Mouse (Mus musculus): ENCODE data around the gene Snx13.
A peak's percentile ranks its signal among the peaks of the same experiment; 100 is the strongest.

The Snx13 gene

GRCm38 (mm10) chr12:35047320-35048225, 587 bp downstream of the Snx13 start:
- peak; percentile 77 for DNase-seq

DNA sequence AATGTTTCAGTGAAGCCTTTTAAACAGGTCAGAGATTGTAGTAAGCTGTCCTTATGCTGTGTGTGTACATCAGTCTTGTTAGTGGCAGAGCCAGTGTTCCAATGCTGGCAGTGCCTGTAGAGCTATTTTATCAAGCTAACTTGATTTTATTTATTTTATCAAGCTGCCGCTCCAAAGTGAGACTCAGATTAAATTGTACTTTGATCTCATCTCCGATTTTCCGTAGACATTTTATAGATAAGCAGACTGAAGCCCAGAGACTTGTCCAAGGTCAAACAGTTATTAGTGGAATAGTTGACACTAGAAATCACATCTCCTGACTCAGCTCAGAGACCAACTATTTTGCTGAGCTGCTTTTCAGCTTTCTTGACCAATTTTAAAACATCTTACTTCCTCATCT, 1.9 kb downstream of the Snx13 start:
- no peak for DNase-seq

DNA sequence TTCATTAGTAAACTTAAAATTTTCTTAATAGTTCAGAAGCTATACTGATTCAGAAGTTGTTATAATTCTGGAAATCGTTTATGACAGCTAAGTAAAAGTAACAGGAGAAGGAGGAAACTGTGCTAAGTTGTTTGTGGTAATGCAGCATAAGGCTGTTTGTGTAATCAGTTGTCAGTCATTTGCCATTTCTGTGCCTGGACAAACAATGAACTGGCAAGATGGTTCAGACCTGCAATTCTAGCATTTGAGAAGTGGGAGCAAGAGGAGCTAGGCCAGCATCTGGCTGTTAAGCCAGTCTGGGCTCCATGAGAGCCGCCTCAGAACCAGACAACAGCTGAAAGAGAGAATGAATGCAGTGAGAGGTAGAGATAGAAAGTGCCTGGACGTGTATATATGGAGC, 3.5 kb downstream of the Snx13 start:
- DNase-seq: no peak

DNA sequence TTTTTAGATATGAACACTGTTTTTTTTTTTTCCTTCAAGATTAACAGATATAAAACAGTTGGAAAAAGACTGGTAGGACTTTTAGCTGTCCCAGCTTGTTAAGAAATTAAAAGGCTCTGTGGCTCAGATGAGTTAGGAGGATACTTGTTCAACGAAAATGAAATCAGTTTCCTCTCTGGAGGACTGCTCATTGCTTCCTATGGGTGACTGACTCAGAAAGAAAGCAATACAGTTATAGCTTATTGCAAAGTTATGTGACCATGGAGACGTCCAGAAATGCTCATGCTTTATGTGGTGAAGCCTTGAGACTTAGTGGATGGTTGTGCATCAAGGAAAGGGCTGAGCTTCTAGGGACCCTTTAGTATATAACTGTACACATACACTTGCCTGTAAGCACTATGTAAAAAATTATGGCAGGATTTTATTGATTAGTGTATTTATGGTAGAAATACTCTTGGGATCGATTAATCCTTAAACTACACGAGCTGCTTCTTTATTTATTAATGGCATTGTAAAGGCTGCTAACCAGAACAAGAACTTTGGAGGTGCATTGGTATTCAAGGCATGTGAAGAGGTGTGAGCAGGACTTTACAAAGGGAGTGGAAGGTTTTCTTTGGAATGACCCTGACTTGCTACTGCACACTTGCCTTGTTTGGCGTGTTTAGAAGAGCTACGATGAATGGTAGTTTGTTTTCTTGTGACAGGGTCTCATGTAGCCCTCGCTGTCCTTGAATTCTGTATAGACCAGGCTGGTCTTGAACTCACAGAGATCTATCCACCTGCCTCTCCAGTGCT, 4.2 kb downstream of the Snx13 start:
- no peak for DNase-seq

GRCm38 (mm10) chr12:35054420-35054819, 7.4 kb downstream of the Snx13 start:
- DNase-seq: no peak

GRCm38 (mm10) chr12:35055114-35056095, 8.4 kb downstream of the Snx13 start:
- DNase-seq: no peak

GRCm38 (mm10) chr12:35063697-35064468, 16.9 kb downstream of the Snx13 start:
- DNase-seq: peak; percentile 75 to 84

DNA sequence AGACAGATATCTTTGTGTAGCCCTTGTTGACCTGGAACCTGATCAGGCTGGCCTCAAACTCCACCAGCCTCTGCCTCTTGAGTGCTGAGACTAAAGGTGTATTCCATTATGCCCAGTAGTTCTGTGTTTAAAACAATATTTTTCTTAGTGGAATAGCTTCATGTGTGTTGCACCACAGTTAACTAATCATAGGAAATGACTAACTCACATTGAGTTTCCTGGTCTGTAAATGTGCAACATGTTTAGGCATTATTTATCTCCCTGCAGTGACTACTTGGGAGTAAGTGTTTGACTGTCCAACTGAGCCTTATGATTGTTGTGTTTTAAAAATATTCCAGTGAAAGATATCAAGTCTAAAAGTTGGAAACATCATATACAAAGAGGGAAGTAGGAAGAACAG, 20.6 kb downstream of the Snx13 start:
- DNase-seq: no peak

- peak; percentile 56 to 77 for DNase-seq
These were observed 24.4 kb downstream of the Snx13 start for GRCm38 (mm10) chr12:35071336-35071735.

GRCm38 (mm10) chr12:35072178-35072577, 25.2 kb downstream of the Snx13 start:
- DNase-seq: peak; percentile 11 to 48

DNA sequence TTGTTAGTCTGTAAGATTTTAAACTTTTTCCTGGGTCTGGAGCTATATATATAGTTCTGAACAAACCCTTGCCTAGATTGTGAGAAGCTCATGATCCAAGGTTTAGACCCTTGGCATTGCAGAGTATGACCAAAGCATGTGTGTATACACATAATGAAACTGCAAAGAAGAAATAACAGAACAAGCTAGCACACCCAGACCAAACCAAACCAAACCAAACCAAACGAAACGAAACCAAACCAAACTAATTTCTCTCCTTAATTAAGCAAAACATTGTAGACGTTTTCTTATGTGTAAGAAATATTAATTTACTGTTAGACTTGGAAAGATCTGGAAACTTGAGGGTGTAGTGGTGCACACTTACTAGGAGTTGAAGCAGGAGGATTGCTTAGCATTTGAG, 29.0 kb downstream of the Snx13 start:
- no peak for DNase-seq

DNA sequence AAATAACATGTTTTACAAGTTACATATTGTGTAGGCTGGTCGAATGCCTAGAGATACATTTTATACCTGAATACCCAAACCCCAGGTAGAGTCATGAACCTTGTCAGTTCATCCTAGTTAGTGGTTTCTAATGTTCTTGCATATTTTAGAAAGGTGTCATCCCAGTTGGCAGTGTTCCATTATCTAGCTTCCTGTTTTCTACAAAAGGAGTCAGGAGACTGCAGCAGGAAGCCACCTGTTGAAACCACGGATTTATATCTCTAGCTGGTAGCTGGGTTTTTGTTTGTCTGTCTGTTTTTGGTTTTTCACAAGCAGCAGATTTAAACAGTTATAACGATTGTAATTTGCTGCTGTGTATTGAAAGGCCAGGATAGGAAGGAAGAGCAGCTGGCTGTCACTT, 76.6 kb downstream of the Snx13 start:
- no peak for DNase-seq

DNA sequence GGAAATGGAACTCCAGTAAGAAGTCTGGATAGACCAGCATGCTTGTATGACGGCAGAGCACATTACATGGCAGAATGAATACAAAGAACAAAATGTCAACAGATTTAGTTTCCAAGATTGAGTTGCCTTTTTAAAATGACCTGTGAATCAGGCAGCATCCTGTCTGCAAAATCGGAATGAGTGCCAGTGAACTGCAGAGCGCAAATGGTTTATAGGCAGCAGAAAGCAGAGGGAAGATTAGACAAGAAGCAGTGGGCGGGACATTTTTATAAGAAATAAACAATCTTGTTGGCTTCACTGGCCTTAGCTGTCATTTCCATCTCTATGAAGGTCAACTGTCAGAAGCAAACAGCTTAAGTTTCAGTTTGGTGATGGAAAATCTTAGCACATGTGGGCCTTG, 106.2 kb downstream of the Snx13 start:
- DNase-seq: no peak

- DNase-seq: no peak
These were observed 107.2 kb downstream of the Snx13 start for GRCm38 (mm10) chr12:35154149-35154548.

GRCm38 (mm10) chr12:35157237-35157636, 110.3 kb downstream of the Snx13 start:
- no peak for DNase-seq

DNA sequence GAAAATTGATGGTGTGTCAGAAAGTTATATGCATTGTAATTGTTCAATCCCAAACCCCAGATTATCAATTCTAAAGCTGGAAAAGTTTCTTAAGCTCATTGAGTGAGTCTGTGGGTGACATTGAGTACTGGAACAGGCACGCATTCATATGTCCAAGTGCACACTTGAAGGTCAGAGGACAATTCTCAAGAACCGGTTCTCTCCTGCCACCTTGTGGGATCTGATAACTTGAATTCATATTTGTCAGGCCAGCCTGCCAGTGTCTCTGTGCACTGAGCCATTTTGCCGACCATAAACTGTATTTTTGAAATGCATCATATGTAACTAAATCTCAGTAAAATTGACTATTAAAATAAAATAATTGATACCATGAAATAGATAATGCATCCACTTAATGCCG, 114.7 kb downstream of the Snx13 start:
- DNase-seq: peak; percentile 18 to 37

DNA sequence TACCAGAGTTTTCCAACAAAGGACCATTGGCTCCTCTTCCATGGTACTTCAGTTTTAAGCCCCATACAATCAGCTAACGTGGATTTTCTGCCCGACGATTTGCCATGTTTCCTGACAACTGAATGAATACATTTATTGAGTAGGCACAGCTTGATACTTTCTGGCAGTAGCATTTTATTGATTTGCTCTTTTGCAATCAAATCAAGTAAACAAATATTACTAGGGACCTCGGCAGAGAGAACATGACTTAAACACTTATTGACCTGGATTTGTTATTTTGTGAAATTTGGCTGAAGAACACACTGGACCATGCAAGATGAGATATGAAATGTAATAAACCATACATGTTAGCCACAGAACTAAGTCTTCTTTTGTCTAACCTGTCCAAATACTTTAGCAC, 123.3 kb downstream of the Snx13 start:
- DNase-seq: no peak

- no peak for DNase-seq
These were observed 129.0 kb downstream of the Snx13 start for GRCm38 (mm10) chr12:35175938-35176337.

DNA sequence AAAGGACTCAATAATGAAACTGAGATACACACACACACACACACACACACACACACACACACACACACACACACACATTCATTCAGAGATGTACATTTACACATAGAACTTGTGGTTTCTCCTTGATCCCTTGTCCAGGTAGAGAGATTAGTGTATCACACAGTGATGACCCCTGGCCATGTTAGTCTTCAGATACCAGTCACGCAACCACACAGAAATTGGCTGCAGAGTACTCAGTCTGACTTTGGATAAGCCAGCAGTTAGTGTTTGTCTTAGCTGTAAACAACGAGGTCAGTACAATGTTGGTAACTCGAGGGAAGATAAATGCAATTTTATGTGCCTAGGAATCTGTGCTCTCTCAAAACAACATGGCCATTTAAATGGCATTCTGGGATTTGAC, 129.6 kb downstream of the Snx13 start:
- DNase-seq: no peak

DNA sequence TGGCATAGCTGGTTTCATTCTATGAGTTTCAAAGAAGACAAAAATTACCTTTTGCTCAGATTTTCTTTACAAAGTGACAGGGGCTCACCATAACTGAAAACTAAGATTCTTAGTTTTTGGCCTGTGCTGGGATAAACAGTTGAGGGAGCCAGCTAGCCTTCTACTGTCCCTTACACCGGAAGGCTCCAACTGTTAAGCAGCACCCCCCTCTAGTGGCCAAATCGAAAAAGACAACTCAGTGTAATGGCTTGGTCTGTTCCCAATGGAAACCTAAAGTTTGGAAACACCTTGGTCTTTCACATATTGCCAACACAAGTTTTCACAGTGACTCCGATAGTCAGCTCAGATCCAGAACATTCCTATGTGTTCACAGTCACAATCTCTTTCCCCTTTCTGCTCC, 135.7 kb downstream of the Snx13 start:
- DNase-seq: peak; percentile 93 to 95

DNA sequence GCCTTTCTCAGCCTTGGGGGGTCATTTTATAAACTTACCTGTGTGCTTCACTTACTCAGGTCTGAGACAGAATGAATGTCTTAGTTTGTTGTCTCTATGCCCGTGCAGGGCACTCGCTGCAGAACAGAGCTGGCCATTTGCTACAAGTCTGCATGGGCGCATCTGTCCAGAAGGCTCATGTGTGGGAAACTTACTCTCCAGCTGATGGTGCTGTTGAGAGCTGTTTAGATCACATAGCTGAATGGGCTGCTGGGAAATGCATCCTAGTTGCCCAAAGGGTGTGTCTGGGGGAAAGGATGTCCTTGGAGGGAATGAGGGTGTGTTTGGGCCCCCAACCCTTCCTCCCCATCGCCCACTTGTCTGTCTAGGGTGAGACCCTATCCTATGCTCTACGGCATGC, 137.3 kb downstream of the Snx13 start:
- no peak for DNase-seq

Measured in cerebellum, postnatal 14 days (tissue).